Mouse (Mus musculus) midbrain, postnatal 0 days (tissue): ENCODE data around the gene Mettl8. TPM values are rescaled to one million over a fixed set of nuclear protein-coding genes. Genes with fewer than 3 reads are reported as not detected.
A peak's percentile ranks its signal among the peaks of the same experiment; 100 is the strongest.

Experiments used
- ATAC-seq: fragments of 200-750 bp; cut with Nextera tagmentation; 2 replicates; pipeline ENCODE4 v1.8.0; 2017; ENCODE audit warnings: moderate number of reproducible peaks, mild to moderate bottlenecking, moderate TSS enrichment, moderate library complexity; ENCODE audit not compliant: low FRiP score
- DNase-seq: peaks from one replicate; pipeline ENCODE4 v3.0.0-alpha.2; 2015; ENCODE audit warnings: low spot score
- H3K27ac ChIP-seq: fragments of 300-500 bp; sonication (generic); 2 replicates; pipeline ENCODE4 v1.5.1; 2014; ENCODE audit warnings: low read depth, mild to moderate bottlenecking, low read length, mixed read lengths
- H3K27me3 ChIP-seq: fragments of 300-500 bp; sonication (generic); 2 replicates; pipeline ENCODE4 v1.6.1; 2014; ENCODE audit warnings: low read length, control low read depth, mixed read lengths; ENCODE audit not compliant: insufficient read depth
- H3K36me3 ChIP-seq: fragments of 300-500 bp; sonication (generic); 2 replicates; pipeline ENCODE4 v1.6.1; 2014; ENCODE audit warnings: low read length, control low read depth, mixed read lengths; ENCODE audit not compliant: insufficient read depth
- H3K4me1 ChIP-seq: fragments of 300-500 bp; sonication (generic); 2 replicates; pipeline ENCODE4 v1.6.1; 2014; ENCODE audit warnings: mild to moderate bottlenecking, control low read depth, antibody characterized with exemption, low read length, mixed read lengths; ENCODE audit not compliant: insufficient read depth
- H3K4me2 ChIP-seq: fragments of 300-500 bp; sonication (generic); 2 replicates; pipeline ENCODE4 v1.6.1; 2014; ENCODE audit warnings: low read depth, mild to moderate bottlenecking, low read length, mixed read lengths; ENCODE audit not compliant: poor library complexity, severe bottlenecking
- H3K4me3 ChIP-seq: fragments of 300-500 bp; sonication (generic); 2 replicates; pipeline ENCODE4 v1.5.1; 2014; ENCODE audit warnings: low read depth, mild to moderate bottlenecking, low read length, moderate library complexity
- H3K9ac ChIP-seq: fragments of 300-500 bp; sonication (generic); replicated peaks from 2 replicates; pipeline ENCODE4 v1.6.1; 2014; ENCODE audit warnings: mild to moderate bottlenecking, low read length, moderate library complexity, mixed read lengths; ENCODE audit not compliant: poor library complexity, severe bottlenecking
- H3K9me3 ChIP-seq: fragments of 300-500 bp; sonication (generic); 2 replicates; pipeline ENCODE4 v1.6.1; 2016; ENCODE audit warnings: low read length, control low read depth
- CTCF ChIP-seq: IDR thresholded peaks from 2 replicates; pipeline ENCODE4 v1.5.1; 2016; ENCODE audit warnings: antibody characterized with exemption, mild to moderate bottlenecking
- WGBS: fragments of 180-500 bp; shearing (Covaris S2); extraction: QIAGEN DNeasy Blood & Tissue Kit; methylation state at CpG from one replicate; pipeline ENCODE4 v1.1.7; 2014; 5-methylcytosine and 5-hydroxymethylcytosine counted together
- polyA plus RNA-seq: library from polyadenylated mRNA; unstranded; fragments of >200 nt; fragmentation: Nextera tagmentation; extraction: Ambion mirVana; gene quantifications from 2 replicates; pipeline ENCODE4 v1.2.1, GENCODE M21; 2015
- total RNA-seq: library from RNA; depleted of rRNA; stranded (reverse); fragments of >200 nt; gene quantifications from 2 replicates; pipeline ENCODE4 v1.2.3, GENCODE M21; 2014

Gene Mettl8
- total and polyA plus RNA-seq, 2 experiments from 2014 or later: 5.3 to 7.7 TPM

DNA sequence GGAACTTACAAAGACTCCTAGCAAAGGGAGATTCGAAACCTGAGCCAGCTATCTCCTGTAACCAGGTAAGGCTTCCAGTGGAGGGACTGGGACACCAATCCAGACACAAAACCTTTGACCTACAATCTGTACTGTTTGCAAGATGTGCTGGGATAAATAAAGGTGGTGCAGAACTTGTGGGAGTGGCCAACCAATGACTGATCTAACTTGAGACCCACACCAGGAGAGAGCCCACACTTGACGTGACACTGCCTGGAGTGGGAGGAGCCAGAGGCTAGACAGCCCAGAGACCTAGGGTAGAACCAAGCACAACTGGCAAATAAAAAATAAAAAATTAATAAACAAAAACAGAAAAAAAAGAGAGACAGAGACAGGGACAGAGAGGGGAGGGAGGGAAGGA lies 24.7 kb downstream of the Mettl8 start:
- 79% methylated on average over 2 of the region's 2 CpGs for WGBS
- Histone ChIP-seq H3K27ac (no peak overlapping the region), H3K36me3 (no peaks in the 10 kb centered on the region), H3K9me3 (no peaks in the 10 kb centered on the region), H3K4me3 (no peak overlapping the region), H3K4me1 (peaks cover 5% of the 10 kb centered on the region; the same call in 1 of the 2 replicates), H3K4me2 (no peak overlapping the region), H3K9ac (no peak overlapping the region), H3K27me3 (no peaks in the 10 kb centered on the region)
- TF ChIP-seq CTCF: no peak
- no peak for DNase-seq
- no peak for ATAC-seq

DNA sequence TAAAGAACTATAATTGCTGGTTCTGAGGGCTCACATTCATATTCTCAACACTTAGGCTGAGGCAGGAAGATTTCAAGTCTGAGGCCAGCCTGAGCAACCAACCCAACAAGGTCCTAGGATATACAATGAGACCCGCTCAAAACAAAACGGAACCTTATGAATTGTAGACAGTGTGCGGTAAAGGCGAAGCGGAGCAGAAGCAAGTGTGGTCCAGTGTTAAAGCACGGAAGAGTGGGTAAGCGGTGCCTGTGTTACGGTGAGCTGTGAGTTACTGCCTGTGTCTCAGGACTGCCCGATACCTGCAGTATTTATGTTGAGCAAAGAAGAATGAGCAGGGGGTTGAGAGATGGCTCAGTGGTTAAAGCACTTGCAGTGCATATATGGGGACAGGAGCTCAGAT lies 27.8 kb downstream of the Mettl8 start:
- DNase-seq (no peak), ATAC-seq (no peak)
- H3K4me2 ChIP-seq: no peak overlapping the region
- no peaks in the 10 kb centered on the region for H3K9me3 ChIP-seq
- H3K27ac ChIP-seq: no peak overlapping the region
- no peaks in the 10 kb centered on the region; the same call in 1 of the 2 replicates for H3K4me1 ChIP-seq
- no peaks in the 10 kb centered on the region for H3K36me3 ChIP-seq
- no peak for TF ChIP-seq CTCF
- 98% methylated on average over 9 of the region's 9 CpGs for WGBS
- H3K4me3 ChIP-seq: no peak overlapping the region
- H3K27me3 ChIP-seq: no peaks in the 10 kb centered on the region
- H3K9ac ChIP-seq: no peak overlapping the region

DNA sequence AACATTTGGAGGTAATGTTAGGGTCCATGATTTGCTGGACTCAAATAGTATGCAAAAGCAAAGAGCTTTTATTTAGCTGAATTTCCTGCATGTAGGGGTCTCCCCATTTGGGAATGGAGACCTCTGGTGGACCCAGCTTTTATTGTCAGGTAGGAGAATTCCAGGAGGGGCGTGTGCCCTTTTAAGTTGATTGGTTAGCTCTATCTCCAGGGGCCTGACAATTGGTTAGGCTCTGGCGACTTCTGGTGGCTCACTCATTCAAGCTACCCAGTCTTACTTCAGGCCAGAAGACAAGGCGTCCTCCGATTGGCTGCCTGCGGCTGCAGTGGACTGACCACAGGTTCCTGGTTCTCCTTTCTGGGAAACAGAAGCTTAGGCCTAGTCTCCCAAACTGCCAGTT lies 28.6 kb downstream of the Mettl8 start:
- TF ChIP-seq CTCF: peak; percentile 68
- WGBS: 42% methylated on average over 5 of the region's 5 CpGs
- peak; percentile 65; the same call in 1 of the 2 replicates for ATAC-seq
- no peaks in the 10 kb centered on the region; the same call in 1 of the 2 replicates for H3K4me1 ChIP-seq
- H3K4me2 ChIP-seq: no peak overlapping the region
- H3K4me3 ChIP-seq: no peak overlapping the region
- H3K9me3 ChIP-seq: no peaks in the 10 kb centered on the region
- no peaks in the 10 kb centered on the region for H3K27me3 ChIP-seq
- no peak overlapping the region for H3K27ac ChIP-seq
- no peaks in the 10 kb centered on the region for H3K36me3 ChIP-seq
- DNase-seq: peak; percentile 77
- no peak overlapping the region for H3K9ac ChIP-seq

DNA sequence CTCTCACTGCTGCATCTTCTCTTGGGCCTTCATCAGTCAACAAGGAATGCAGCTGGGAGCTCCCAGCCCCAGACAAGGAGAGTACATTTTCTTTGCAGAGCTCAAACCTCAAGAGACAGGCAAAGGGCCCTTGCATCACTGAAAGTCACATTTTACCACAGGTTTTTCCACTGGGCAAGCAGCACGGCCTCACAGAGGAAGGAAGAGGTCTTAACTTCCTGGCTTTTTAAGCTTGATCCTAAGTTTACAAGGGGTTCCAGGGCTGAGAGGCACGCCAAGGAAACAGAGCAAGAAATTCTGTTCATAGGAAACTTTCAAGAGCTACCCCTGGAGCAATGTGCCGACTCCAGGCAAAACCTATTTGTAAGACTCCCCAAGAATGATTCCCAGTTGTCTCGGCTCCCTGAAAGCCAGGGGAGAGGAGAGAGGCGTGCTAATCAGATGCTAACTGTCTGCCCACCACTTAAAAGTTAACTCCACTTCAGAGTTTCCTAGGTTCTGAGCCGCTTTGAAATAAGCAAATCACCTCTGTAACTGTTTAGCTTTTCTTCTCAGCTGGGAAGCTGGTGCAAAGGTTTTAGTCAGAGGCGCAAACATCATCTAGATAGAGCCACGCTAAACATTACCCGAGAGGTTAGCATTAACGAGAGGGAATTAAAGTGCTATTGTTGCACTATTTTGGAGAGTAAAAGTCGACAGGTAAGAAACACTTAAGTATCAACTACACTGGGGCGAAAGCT lies 29.6 kb downstream of the Mettl8 start:
- H3K4me2 ChIP-seq: no peak overlapping the region
- TF ChIP-seq CTCF: no peak
- no peaks in the 10 kb centered on the region for H3K27me3 ChIP-seq
- H3K27ac ChIP-seq: no peak overlapping the region
- no peaks in the 10 kb centered on the region; the same call in 1 of the 2 replicates for H3K4me1 ChIP-seq
- no peak overlapping the region for H3K4me3 ChIP-seq
- 64% methylated on average over 12 of the region's 12 CpGs for WGBS
- H3K9me3 ChIP-seq: no peaks in the 10 kb centered on the region
- H3K36me3 ChIP-seq: no peaks in the 10 kb centered on the region
- DNase-seq (no peak), ATAC-seq (no peak)
- H3K9ac ChIP-seq: no peak overlapping the region

DNA sequence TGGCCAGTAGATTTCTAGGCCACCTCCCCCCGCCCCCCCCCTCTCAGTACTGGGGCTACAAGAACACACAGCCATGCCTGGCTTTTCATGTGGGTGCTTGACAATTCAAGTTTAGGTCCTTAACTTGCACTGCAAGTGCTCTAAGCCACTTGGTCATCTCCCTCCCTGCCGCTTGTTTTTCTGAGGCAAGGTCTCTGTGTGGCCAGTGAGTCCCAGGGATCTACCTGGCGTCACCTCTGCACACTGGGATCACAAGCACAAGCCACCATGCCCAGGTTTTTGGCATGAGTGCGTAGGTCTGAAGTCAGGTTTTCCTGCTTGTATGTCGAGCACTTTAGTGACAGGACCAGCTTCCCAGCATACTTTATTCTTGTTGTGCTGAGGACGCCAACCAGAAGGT lies 31.4 kb downstream of the Mettl8 start:
- ATAC-seq: no peak
- Histone ChIP-seq H3K27ac (no peak overlapping the region), H3K4me2 (no peak overlapping the region), H3K27me3 (no peaks in the 10 kb centered on the region), H3K36me3 (no peaks in the 10 kb centered on the region), H3K4me1 (no peaks in the 10 kb centered on the region; the same call in 1 of the 2 replicates), H3K4me3 (no peak overlapping the region), H3K9me3 (no peaks in the 10 kb centered on the region), H3K9ac (no peak overlapping the region)
- TF ChIP-seq CTCF: no peak
- no peak for DNase-seq
- WGBS: 98% methylated on average over 6 of the region's 6 CpGs

DNA sequence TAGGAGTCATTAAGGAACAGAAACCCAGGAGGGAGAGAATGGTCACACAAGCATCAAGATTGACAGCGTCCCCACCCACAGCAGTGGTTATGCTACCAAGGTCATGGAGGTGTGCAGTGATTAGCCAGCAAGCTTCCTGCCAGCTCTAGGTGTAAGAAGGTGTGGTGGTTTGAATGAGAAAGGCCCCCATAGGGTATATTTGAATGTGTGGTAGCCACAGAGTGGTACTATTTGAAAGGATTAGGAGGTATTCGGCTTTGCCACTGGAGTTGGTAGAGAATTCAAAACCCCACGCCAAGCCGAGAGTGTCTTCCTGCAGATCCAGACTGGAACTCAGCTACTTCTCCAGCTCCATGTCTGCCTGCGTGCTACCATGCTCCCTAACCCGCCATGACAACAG lies 32.4 kb downstream of the Mettl8 start:
- H3K36me3 ChIP-seq: no peaks in the 10 kb centered on the region
- DNase-seq (no peak), ATAC-seq (no peak)
- WGBS: 96% methylated on average over 6 of the region's 6 CpGs
- no peaks in the 10 kb centered on the region for H3K9me3 ChIP-seq
- H3K27ac ChIP-seq: no peak overlapping the region
- H3K4me2 ChIP-seq: no peak overlapping the region
- no peaks in the 10 kb centered on the region; the same call in 1 of the 2 replicates for H3K4me1 ChIP-seq
- no peak for TF ChIP-seq CTCF
- no peaks in the 10 kb centered on the region for H3K27me3 ChIP-seq
- no peak overlapping the region for H3K4me3 ChIP-seq
- no peak overlapping the region for H3K9ac ChIP-seq
